Mouse (Mus musculus) cortical plate, adult 2 months (tissue): ENCODE measurements at regions not wholly inside any gene's neighbourhood (a gene's known extent, or its start where the extent isn't known, plus 50 kb on each side); places are given as distances from the start of the nearest gene placed in this dataset.

Source experiments
- H3K27ac ChIP-seq: fragments of 200-500 bp; 2 replicates; pipeline ENCODE4 v1.5.1; 2012; ENCODE audit warnings: low read length, control low read depth, inconsistent platforms; ENCODE audit not compliant: insufficient read depth
- H3K4me1 ChIP-seq: fragments of 200-500 bp; 2 replicates; pipeline ENCODE4 v1.6.1; 2011; ENCODE audit warnings: low read length; ENCODE audit not compliant: control insufficient read depth, insufficient read depth
- H3K4me3 ChIP-seq: fragments of 200-500 bp; 2 replicates; pipeline ENCODE4 v1.5.1; 2011; ENCODE audit warnings: mild to moderate bottlenecking, low read length, control low read depth; ENCODE audit not compliant: insufficient read depth
- CTCF ChIP-seq: fragments of 200-500 bp; IDR thresholded peaks from 2 replicates; pipeline ENCODE4 v1.5.1; 2011; ENCODE audit warnings: mild to moderate bottlenecking, control low read depth, low read length; ENCODE audit not compliant: insufficient read depth; ENCODE audit errors: extremely low read depth
- POLR2A ChIP-seq: fragments of 200-500 bp; IDR thresholded peaks from 2 replicates; pipeline ENCODE4 v1.6.1; 2011; ENCODE audit warnings: mild to moderate bottlenecking, low read length, control low read depth; ENCODE audit not compliant: insufficient read depth; ENCODE audit errors: extremely low read depth

- Histone ChIP-seq H3K4me3 (no peak overlapping the region), H3K27ac (no peak overlapping the region), H3K4me1 (no peaks in the 10 kb centered on the region)
- TF ChIP-seq POLR2A (no peak), CTCF (no peak)
These were observed 1130.8 kb upstream of the A1bg start for GRCm38 (mm10) chr15:62053420-62054239.

DNA sequence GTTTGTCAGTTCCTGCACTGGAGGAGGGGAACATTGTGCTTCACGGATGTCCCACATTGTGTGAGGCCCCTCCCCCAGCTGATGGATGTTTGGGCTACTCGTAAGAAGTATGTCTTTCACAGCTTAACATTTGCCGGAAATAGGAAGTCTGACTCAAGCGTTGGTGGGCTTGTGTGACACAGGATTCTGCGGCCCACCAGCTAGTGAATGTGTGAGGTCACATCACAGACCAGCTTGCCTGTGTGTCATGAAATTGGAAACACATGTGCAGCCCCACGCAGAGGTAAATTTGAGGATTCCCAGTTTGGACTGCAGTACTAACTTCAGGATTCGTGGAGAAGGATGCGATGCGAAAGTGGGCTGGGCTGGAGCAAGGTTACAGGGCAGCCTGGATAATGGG is 1126.6 kb upstream of the A1bg start:
- Histone ChIP-seq H3K4me1 (no peaks in the 10 kb centered on the region), H3K4me3 (no peak overlapping the region), H3K27ac (no peak overlapping the region)
- TF ChIP-seq POLR2A (no peak), CTCF (no peak)

GRCm38 (mm10) chr15:62048981-62049380 is 1126.2 kb upstream of the A1bg start:
- TF ChIP-seq POLR2A (no peak), CTCF (no peak)
- Histone ChIP-seq H3K27ac (no peak overlapping the region), H3K4me1 (peaks cover 1% of the 10 kb centered on the region; the same call in 1 of the 2 replicates), H3K4me3 (no peak overlapping the region)

GRCm38 (mm10) chr15:62046276-62046675 is 1123.5 kb upstream of the A1bg start:
- no peak for TF ChIP-seq CTCF
- TF ChIP-seq POLR2A: no peak
- Histone ChIP-seq H3K27ac (no peak overlapping the region), H3K4me1 (peaks cover 2% of the 10 kb centered on the region; the same call in 1 of the 2 replicates), H3K4me3 (no peak overlapping the region)

DNA sequence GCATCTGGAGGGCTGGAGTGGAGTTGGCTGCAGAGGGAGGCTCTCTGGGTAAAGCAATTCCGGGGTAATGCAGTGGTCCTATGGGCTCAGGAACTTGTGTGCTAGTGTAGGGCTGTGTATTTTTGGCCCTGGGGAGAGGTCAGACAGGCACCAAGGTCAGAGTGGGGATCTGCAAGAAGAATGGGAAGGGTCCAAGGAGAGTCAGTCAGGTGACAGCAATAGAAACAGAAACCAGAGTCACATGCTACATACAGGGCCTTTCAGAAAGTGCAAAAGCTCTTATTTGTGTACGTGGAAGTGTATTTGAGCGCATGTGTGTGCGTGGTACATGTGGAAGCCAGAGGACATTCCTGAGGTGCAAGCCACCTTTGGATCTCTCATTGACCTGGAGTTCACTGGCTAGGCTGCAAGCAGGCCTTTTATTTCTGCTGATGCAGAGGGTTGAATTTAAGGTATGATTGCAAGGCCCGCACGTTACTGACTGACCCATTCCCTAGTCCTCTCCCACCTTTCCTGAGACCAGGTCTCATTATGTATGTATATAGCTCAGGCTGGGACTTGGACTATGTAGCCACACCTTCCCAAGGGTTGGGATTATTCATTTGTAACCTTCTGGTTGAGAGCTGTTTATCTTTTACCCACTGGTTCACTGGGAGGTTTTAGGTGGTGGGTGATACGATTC is 1122.0 kb upstream of the A1bg start:
- TF ChIP-seq CTCF: no peak
- no peak for TF ChIP-seq POLR2A
- H3K27ac ChIP-seq: no peak overlapping the region

GRCm38 (mm10) chr15:62043617-62044392 is 1121.0 kb upstream of the A1bg start:
- H3K27ac ChIP-seq: no peak overlapping the region
- H3K4me3 ChIP-seq: no peak overlapping the region
- TF ChIP-seq CTCF (no peak), POLR2A (no peak)
- peaks cover 2% of the 10 kb centered on the region for H3K4me1 ChIP-seq

More for the DNA sequence above, 1122.0 kb upstream of the A1bg start:
- Histone ChIP-seq H3K4me3 (no peak overlapping the region), H3K4me1 (peaks cover 2% of the 10 kb centered on the region; the same call in 1 of the 2 replicates)

- TF ChIP-seq POLR2A (no peak), CTCF (no peak)
- Histone ChIP-seq H3K4me3 (no peak overlapping the region), H3K27ac (no peak overlapping the region), H3K4me1 (peaks cover 2% of the 10 kb centered on the region)
These were observed 1120.2 kb upstream of the A1bg start for GRCm38 (mm10) chr15:62042924-62043504.
